Mouse (Mus musculus): Measurements from ENCODE around the gene Abi3bp. TPM values are rescaled to one million over a fixed set of nuclear protein-coding genes. Genes with fewer than 3 reads are reported as not detected.
A peak's percentile ranks its signal among the peaks of the same experiment; 100 is the strongest.

Gene Abi3bp
- total RNA-seq, 2 experiments from 2014 or later: 8.6 to 14.0 TPM

GRCm38 (mm10) chr16:56502134-56502533, 24.5 kb downstream of the Abi3bp start:
- no peak for DNase-seq (ENCODE audit: low spot score)

- no peak for DNase-seq (ENCODE audit: low spot score)
Measured at GRCm38 (mm10) chr16:56503941-56504340, 26.3 kb downstream of the Abi3bp start.

- DNase-seq (ENCODE audit: low spot score): no peak
Measured at GRCm38 (mm10) chr16:56518024-56518423, 40.3 kb downstream of the Abi3bp start.

- no peak for DNase-seq (ENCODE audit: low spot score)
Measured at GRCm38 (mm10) chr16:56524359-56524758, 46.7 kb downstream of the Abi3bp start.

GRCm38 (mm10) chr16:56526482-56526881, 48.8 kb downstream of the Abi3bp start:
- DNase-seq (ENCODE audit: low spot score): no peak

GRCm38 (mm10) chr16:56528079-56528688, 50.5 kb downstream of the Abi3bp start:
- DNase-seq (ENCODE audit: low spot score): no peak

GRCm38 (mm10) chr16:56579536-56579935, 101.9 kb downstream of the Abi3bp start:
- peak; percentile 72 for DNase-seq (ENCODE audit: low spot score)

GRCm38 (mm10) chr16:56593581-56593980, 115.9 kb downstream of the Abi3bp start:
- peak; percentile 26 for DNase-seq (ENCODE audit: low spot score)

GRCm38 (mm10) chr16:56594866-56595265, 117.2 kb downstream of the Abi3bp start:
- peak; percentile 30 for DNase-seq (ENCODE audit: low spot score)

- peak; percentile 35 for DNase-seq (ENCODE audit: low spot score)
Measured at GRCm38 (mm10) chr16:56598427-56598826, 120.7 kb downstream of the Abi3bp start.

GRCm38 (mm10) chr16:56602394-56602793, 124.7 kb downstream of the Abi3bp start:
- no peak for DNase-seq (ENCODE audit: low spot score)

- no peak for DNase-seq (ENCODE audit: low spot score)
Measured at GRCm38 (mm10) chr16:56610572-56610971, 132.9 kb downstream of the Abi3bp start.

GRCm38 (mm10) chr16:56611096-56611867, 133.6 kb downstream of the Abi3bp start:
- no peak for DNase-seq (ENCODE audit: low spot score)

GRCm38 (mm10) chr16:56638544-56638943, 160.9 kb downstream of the Abi3bp start:
- DNase-seq (ENCODE audit: low spot score): no peak

GRCm38 (mm10) chr16:56645251-56645650, 167.6 kb downstream of the Abi3bp start:
- DNase-seq (ENCODE audit: low spot score): no peak

- no peak for DNase-seq (ENCODE audit: low spot score)
Measured at GRCm38 (mm10) chr16:56646382-56647172, 168.9 kb downstream of the Abi3bp start.

- DNase-seq (ENCODE audit: low spot score): no peak
Measured at GRCm38 (mm10) chr16:56655193-56655910, 177.7 kb downstream of the Abi3bp start.

- DNase-seq (ENCODE audit: low spot score): no peak
Measured at GRCm38 (mm10) chr16:56658866-56659265, 181.2 kb downstream of the Abi3bp start.

GRCm38 (mm10) chr16:56669520-56669919, 191.8 kb downstream of the Abi3bp start:
- no peak for DNase-seq (ENCODE audit: low spot score)

GRCm38 (mm10) chr16:56670941-56671340, 193.3 kb downstream of the Abi3bp start:
- peak; percentile 55 for DNase-seq (ENCODE audit: low spot score)

- no peak for DNase-seq (ENCODE audit: low spot score)
Measured at GRCm38 (mm10) chr16:56673420-56673819, 195.7 kb downstream of the Abi3bp start.
